Mouse (Mus musculus) bone marrow macrophage, adult 2 months (primary cell): Measurements from ENCODE around the gene Ptprb.

Experiments used
- CTCF ChIP-seq: IDR thresholded peaks from 2 replicates; pipeline ENCODE4 v1.5.1; 2012; ENCODE audit warnings: low read depth, mild to moderate bottlenecking, low read length, moderate library complexity
- POLR2A ChIP-seq: IDR thresholded peaks from 2 replicates; pipeline ENCODE4 v1.6.1; 2012; ENCODE audit warnings: mild to moderate bottlenecking, low read depth, low read length, borderline replicate concordance

GRCm38 (mm10) chr10:116424921-116425320 is 149.6 kb downstream of the Ptprb start:
- TF ChIP-seq POLR2A, result no peak
- TF ChIP-seq CTCF, result no peak
